Mouse (Mus musculus): ENCODE results near the gene Hist3h2a. TPM values are rescaled to one million over a fixed set of nuclear protein-coding genes. Genes with fewer than 3 reads are reported as not detected.

The Hist3h2a gene
- polyA plus RNA-seq, 1 experiment: not detected

DNA sequence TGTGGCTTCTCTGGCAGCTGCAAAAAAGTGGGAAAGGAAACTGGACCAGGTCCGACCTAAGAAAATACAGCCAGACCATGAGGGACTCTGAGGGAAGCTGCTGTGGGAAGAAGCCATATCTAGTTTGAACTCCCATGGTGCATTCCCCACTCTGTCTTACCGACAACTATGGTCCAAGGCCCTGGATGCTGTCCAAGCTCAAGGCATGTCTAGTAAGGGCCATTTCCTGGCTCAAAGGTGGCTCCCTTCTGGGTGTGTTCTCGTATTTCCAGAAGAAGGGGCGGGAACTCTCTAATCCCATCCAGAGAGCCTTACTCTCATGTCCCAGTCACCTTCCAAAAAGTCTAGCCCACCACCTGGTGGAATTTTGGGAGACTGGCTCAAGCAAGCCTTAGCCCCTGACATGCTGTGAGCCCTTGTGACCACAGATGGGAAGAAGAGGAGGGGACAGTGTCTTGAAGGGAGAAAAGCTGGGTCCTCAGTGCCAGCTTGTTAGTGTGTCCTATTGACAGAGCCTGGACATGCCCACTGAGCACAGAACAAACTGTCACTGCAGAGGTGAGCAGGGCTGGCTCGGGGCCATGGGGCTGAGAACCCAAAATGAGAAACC, 26.0 kb downstream of the Hist3h2a start:
- Histone ChIP-seq H3K4me1 (ENCODE audit: control insufficient read depth, insufficient read depth, low read length) (peaks cover 44% of the 10 kb centered on the region), H3K4me3 (ENCODE audit: insufficient read depth, low read depth, low read length) (no peak overlapping the region), H3K27ac (ENCODE audit: insufficient read depth, low read depth, low read length) (no peak overlapping the region)
- WGBS: 51% methylated on average over 5 of the region's 5 CpGs
- TF ChIP-seq CTCF (IDR thresholded peaks at IDR 0.05; ENCODE audit: insufficient read depth, low read depth, low read length) (no peak), POLR2A (IDR thresholded peaks at IDR 0.05; ENCODE audit: insufficient read depth, low read depth, low read length) (no peak)

DNA sequence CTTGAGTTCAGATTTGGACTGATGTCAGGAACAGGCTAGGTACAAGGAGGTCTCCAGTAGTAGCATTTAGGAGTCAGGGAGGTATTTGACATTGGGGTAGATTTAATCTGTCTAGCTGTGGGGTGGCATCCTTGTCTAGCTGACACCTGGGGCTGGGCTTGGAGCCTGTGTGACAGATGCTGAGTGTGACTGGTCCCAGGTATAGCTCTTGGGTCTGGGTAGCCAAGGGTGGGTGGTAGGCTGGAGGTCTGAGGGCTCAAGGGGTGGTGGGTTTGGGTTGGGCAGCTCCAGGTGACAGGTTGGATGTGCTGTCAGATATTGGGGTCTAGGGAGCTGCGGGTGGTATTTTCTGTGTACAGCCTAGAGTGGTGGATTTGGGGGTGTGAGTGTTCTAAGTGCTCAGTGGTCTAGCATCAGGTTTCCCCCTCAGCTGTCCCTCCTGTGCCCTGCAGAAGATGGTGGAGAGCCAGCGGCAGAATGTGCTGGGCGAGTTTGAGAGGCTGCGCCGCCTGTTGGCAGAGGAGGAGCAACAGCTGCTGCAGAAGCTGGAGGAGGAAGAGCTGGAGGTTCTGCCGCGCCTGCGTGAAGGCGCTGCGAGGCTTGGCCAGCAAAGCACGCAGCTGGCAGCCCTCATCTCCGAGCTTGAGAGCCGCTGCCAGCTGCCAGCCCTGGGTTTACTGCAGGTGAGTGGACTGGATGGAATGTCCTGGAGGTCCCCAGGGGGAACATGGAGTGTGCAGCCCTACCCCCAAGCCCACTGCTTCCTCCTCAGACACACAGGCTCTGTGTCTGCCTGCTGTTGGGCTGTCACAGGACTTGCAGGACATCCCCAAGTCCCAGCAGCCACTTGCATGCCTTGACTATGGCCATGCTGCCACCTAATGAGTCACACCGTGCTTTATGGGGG, 27.3 kb downstream of the Hist3h2a start:
- H3K27ac ChIP-seq (ENCODE audit: insufficient read depth, low read depth, low read length): peak overlapping the region; percentile 29

DNA sequence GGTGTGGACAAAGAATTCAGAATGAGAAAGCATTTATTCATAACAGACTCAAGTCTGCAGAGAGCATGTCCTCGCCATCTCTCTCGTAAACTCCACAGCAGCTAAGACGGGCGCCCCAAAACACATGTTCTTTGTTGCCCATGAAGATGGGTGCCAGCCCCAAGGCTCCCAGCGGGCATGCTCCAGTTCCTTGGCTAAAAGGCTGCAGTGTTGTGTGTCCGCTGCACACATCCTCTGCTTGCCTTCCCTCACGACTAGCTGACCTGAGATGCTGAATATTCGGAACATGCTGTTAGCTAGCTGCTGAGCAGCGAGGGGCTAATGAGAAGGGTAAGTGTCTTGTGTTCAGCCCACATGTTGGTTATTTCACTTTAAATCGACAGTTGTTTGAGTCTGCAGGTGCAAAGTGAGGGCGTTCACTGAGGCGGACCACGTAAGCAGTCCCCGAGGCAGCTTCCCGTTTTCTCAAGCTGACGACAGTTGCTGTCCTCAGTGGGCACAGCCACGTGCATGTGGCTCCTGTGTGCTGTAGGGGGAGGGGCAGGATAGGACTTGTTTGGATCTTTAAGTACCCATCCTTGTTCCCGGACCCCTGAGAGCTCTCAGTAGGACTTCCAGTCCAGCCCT, 28.1 kb downstream of the Hist3h2a start:
- H3K4me1 ChIP-seq (ENCODE audit: control insufficient read depth, insufficient read depth, low read length): peaks cover 40% of the 10 kb centered on the region
- WGBS: 66% methylated on average over 18 of the region's 18 CpGs
- peak overlapping the region; percentile 13 for H3K27ac ChIP-seq (ENCODE audit: insufficient read depth, low read depth, low read length)
- no peak for TF ChIP-seq POLR2A (IDR thresholded peaks at IDR 0.05; ENCODE audit: insufficient read depth, low read depth, low read length)
- no peak for TF ChIP-seq CTCF (IDR thresholded peaks at IDR 0.05; ENCODE audit: insufficient read depth, low read depth, low read length)
- no peak overlapping the region for H3K4me3 ChIP-seq (ENCODE audit: insufficient read depth, low read depth, low read length)

More for the DNA sequence above, 27.3 kb downstream of the Hist3h2a start:
- TF ChIP-seq CTCF (IDR thresholded peaks at IDR 0.05; ENCODE audit: insufficient read depth, low read depth, low read length) (no peak), POLR2A (IDR thresholded peaks at IDR 0.05; ENCODE audit: insufficient read depth, low read depth, low read length) (no peak)
- Histone ChIP-seq H3K4me1 (ENCODE audit: control insufficient read depth, insufficient read depth, low read length) (peaks cover 46% of the 10 kb centered on the region), H3K4me3 (ENCODE audit: insufficient read depth, low read depth, low read length) (no peak overlapping the region)
- WGBS: 18% methylated on average over 14 of the region's 14 CpGs

DNA sequence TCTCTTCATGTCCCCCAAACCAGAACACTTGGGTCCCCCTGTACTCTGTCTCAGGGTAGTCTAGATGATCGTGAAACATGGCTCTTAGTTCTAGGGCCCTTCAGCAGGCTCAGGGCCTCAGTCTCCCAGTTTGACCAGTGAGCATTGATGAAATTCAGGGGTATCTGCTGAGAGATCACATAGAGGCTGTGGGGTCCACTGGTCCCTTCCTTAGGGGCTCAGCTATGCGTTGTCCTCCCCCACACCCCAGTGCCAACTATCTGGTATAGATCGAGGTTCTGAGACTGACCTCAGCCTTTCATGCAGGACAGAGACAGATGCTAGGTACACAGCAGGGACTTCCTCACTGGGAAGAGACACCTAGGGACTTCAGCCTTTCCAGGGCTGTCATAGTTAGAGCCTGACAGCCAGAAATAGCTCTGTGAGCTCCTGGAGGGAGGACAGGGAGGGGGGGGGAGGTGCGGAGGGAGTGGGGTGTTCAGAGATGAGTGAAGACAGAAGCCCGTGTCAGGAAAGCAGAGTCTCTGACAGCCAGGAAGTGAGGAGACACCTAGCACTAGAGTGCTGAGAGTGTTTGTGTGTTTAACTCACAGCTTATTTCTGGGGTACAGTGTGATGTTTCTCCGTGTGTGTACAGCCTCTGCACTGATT, 29.3 kb downstream of the Hist3h2a start:
- H3K4me3 ChIP-seq (ENCODE audit: insufficient read depth, low read depth, low read length): no peak overlapping the region
- peaks cover 40% of the 10 kb centered on the region for H3K4me1 ChIP-seq (ENCODE audit: control insufficient read depth, insufficient read depth, low read length)
- WGBS: 82% methylated on average over 6 of the region's 6 CpGs
- H3K27ac ChIP-seq (ENCODE audit: insufficient read depth, low read depth, low read length): no peak overlapping the region
- TF ChIP-seq CTCF (IDR thresholded peaks at IDR 0.05; ENCODE audit: insufficient read depth, low read depth, low read length): no peak
- no peak for TF ChIP-seq POLR2A (IDR thresholded peaks at IDR 0.05; ENCODE audit: insufficient read depth, low read depth, low read length)

GRCm38 (mm10) chr11:58984657-58985056, 30.2 kb downstream of the Hist3h2a start:
- 91% methylated on average over 7 of the region's 7 CpGs for WGBS
- no peak overlapping the region for H3K27ac ChIP-seq (ENCODE audit: insufficient read depth, low read depth, low read length)

GRCm38 (mm10) chr11:58985299-58985917, 30.9 kb downstream of the Hist3h2a start:
- Histone ChIP-seq H3K4me1 (ENCODE audit: control insufficient read depth, insufficient read depth, low read length) (peaks cover 28% of the 10 kb centered on the region), H3K4me3 (ENCODE audit: insufficient read depth, low read depth, low read length) (no peak overlapping the region), H3K27ac (ENCODE audit: insufficient read depth, low read depth, low read length) (no peak overlapping the region)
- TF ChIP-seq POLR2A (IDR thresholded peaks at IDR 0.05; ENCODE audit: insufficient read depth, low read depth, low read length) (no peak), CTCF (IDR thresholded peaks at IDR 0.05; ENCODE audit: insufficient read depth, low read depth, low read length) (no peak)
- whole genome bisulfite sequencing: 85% methylated on average over 3 of the region's 3 CpGs

More at GRCm38 (mm10) chr11:58984657-58985056, 30.2 kb downstream of the Hist3h2a start:
- Histone ChIP-seq H3K4me3 (ENCODE audit: insufficient read depth, low read depth, low read length) (no peak overlapping the region), H3K4me1 (ENCODE audit: control insufficient read depth, insufficient read depth, low read length) (peaks cover 36% of the 10 kb centered on the region)
- TF ChIP-seq POLR2A (IDR thresholded peaks at IDR 0.05; ENCODE audit: insufficient read depth, low read depth, low read length) (no peak), CTCF (IDR thresholded peaks at IDR 0.05; ENCODE audit: insufficient read depth, low read depth, low read length) (no peak)

DNA sequence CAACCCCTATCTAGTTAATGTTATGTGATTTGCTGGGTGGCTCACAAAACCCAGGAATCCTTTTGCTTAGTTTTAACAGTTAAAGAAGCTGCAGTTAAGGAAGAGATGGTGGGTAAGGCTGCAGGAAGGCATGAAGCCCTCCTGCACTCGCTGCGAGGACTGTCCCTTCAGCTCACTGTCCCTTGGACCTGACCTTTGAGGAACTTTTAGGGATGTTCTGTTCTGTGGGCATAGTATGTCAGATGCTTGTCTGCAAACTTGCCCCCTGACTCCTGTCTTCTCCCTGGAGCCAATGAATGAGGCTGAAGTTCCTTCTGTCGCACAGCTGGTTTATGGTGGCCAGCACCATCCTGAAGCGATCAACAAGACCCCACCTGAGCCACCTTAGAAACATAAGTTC, 34.7 kb downstream of the Hist3h2a start:
- peaks cover 12% of the 10 kb centered on the region for H3K4me1 ChIP-seq (ENCODE audit: control insufficient read depth, insufficient read depth, low read length)
- no peak for TF ChIP-seq POLR2A (IDR thresholded peaks at IDR 0.05; ENCODE audit: insufficient read depth, low read depth, low read length)
- no peak for TF ChIP-seq CTCF (IDR thresholded peaks at IDR 0.05; ENCODE audit: insufficient read depth, low read depth, low read length)
- WGBS: 97% methylated on average over 4 of the region's 4 CpGs
- H3K4me3 ChIP-seq (ENCODE audit: insufficient read depth, low read depth, low read length): no peak overlapping the region
- no peak overlapping the region for H3K27ac ChIP-seq (ENCODE audit: insufficient read depth, low read depth, low read length)

DNA sequence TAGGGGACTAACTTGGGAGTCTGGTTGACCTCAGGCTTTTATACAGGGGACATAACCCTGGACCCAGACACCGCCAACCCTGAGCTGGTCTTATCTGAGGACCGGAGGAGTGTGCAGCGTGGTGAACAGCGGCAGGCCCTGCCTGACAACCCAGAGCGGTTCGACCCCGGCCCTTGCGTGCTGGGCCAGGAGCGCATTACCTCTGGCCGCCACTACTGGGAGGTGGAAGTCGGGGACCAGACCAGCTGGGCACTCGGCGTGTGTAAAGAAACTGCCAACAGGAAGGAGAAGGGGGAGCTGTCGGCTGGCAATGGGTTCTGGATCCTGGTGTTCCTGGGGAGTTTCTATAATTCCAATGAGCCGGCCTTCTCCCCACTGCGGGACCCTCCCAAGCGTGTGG, 35.7 kb downstream of the Hist3h2a start:
- no peak overlapping the region for H3K27ac ChIP-seq (ENCODE audit: insufficient read depth, low read depth, low read length)
- 85% methylated on average over 17 of the region's 17 CpGs for WGBS
- H3K4me1 ChIP-seq (ENCODE audit: control insufficient read depth, insufficient read depth, low read length): peaks cover 17% of the 10 kb centered on the region
- TF ChIP-seq CTCF (IDR thresholded peaks at IDR 0.05; ENCODE audit: insufficient read depth, low read depth, low read length) (no peak), POLR2A (IDR thresholded peaks at IDR 0.05; ENCODE audit: insufficient read depth, low read depth, low read length) (no peak)
- H3K4me3 ChIP-seq (ENCODE audit: insufficient read depth, low read depth, low read length): no peak overlapping the region

Data from olfactory bulb, adult 2 months (tissue).